Mouse (Mus musculus): ENCODE data around the gene BC030867. TPM values are rescaled to one million over a fixed set of nuclear protein-coding genes. Genes with fewer than 3 reads are reported as not detected.

BC030867 gene
- total and polyA plus RNA-seq, 3 experiments, result 20.0 to 51.7 (median 36.2) TPM

DNA sequence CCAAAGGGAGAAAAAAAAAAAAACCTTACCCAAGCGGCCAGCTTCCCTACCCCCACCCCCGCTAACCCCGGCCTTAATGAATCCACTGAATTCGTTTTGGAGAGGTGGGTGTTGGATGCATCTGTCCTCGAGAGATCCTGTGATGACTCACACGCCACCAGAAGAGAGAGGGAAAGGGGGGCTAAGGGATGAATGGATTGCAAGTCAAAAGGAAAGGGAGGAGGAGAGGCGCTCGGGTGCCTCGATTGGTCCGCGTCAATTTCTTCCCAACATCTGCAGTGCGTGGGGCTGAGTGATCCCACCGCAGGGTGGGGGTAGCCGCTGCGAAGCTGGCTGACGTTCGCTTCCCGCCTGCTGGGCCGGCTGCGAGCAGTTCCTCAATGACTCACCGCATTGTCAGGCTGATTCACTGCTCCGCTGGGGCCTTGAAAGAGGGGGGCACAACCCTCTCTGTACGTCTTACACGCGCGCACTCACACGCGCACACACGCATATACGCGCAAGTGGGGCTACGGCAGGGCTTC is 3.7 kb upstream of the BC030867 start (continued):
- TF ChIP-seq POLR2AphosphoS2 (IDR thresholded peaks at IDR 0.05; ENCODE audit: low read length) (no peak), NRF1 (IDR thresholded peaks at IDR 0.05; ENCODE audit: insufficient read depth, low read depth, low read length, poor library complexity, severe bottlenecking) (peak; percentile 59), ETS1 (IDR thresholded peaks at IDR 0.05; ENCODE audit: low read depth, low read length) (peak; percentile 92), MAX (IDR thresholded peaks at IDR 0.05; ENCODE audit: low read length) (peak; percentile 86), SMC3 (IDR thresholded peaks at IDR 0.05; ENCODE audit: low read depth, low read length) (peak; percentile 8; the same call in 1 of the 2 replicates), GABPA (IDR thresholded peaks at IDR 0.05; ENCODE audit: low read depth, low read length) (no peak), CTCF (IDR thresholded peaks at IDR 0.05 in 2 of 3, conservative IDR thresholded peaks at IDR 0.05 in 1 of 3; ENCODE audit: control insufficient read depth in 1 of 3, insufficient read depth in 1 of 3, low read depth in 2 of 3, low read length in 3 of 3, poor library complexity in 1 of 3, severe bottlenecking in 1 of 3) (peak in 1 of 3 experiments; percentile 2; a peak in 2 of 6 replicates), MAFK (IDR thresholded peaks at IDR 0.05; ENCODE audit: borderline replicate concordance, low read depth, low read length) (no peak), POLR2AphosphoS5 (IDR thresholded peaks at IDR 0.05; ENCODE audit: borderline replicate concordance, low read depth, low read length) (peak; percentile 18; the same call in 1 of the 2 replicates), POLR2A (IDR thresholded peaks at IDR 0.05; ENCODE audit: control insufficient read depth in 1 of 2, insufficient read depth in 1 of 2, low read depth in 1 of 2, low read length in 2 of 2, poor library complexity in 1 of 2) (peak; percentile 20 to 61; a peak in 2 of 4 replicates), NELFE (IDR thresholded peaks at IDR 0.05; ENCODE audit: low read depth, low read length) (peak; percentile 72)

DNA sequence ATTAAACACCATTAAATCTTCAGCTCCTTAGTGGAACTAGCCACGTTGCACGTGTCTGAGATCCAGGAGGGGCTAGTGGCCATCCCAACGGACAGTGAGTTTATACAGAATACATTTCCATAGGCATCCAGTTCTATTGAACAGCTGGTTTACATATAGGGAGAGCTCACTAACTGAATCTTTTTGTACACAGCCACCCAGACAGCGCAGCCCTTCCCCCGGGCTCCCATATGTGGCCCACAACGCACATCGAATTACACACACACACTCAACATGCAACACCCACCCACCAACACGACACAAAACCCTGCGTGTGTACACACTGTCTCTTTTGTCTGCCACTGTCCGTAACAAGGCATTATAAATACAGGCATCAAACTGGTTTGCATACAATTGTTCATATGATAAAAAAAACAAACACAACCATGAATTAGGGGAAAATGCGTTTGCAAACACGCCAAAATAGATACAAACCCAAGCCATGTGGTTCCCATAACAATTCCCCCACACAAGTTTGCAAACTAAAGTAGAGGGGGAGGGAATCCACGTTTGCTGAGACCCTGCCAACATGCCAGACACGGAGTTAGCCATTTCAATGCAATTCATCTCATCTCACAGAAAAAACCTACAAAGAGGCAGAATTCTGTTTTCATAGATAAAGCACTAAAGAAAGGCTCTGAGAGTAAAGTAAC is 3.0 kb upstream of the BC030867 start:
- TF ChIP-seq ZKSCAN1 (IDR thresholded peaks at IDR 0.05; ENCODE audit: low read depth, low read length), result no peak
- no peak for TF ChIP-seq POLR2A (IDR thresholded peaks at IDR 0.05; ENCODE audit: control insufficient read depth in 1 of 2, insufficient read depth in 1 of 2, low read depth in 1 of 2, low read length in 2 of 2, poor library complexity in 1 of 2)
- no peak for TF ChIP-seq MEF2A (IDR thresholded peaks at IDR 0.05; ENCODE audit: extremely low read depth, insufficient replicate concordance, low read depth, low read length, poor library complexity, severe bottlenecking)
- no peak for TF ChIP-seq TBP (IDR thresholded peaks at IDR 0.05; ENCODE audit: low read depth, low read length)
- TF ChIP-seq EP300 (IDR thresholded peaks at IDR 0.05; ENCODE audit: low read depth in 1 of 2, low read length in 2 of 2), result no peak
- no peak for TF ChIP-seq USF1 (IDR thresholded peaks at IDR 0.05; ENCODE audit: low read depth, low read length)
- no peak for TF ChIP-seq ZMIZ1 (IDR thresholded peaks at IDR 0.05; ENCODE audit: low read depth, low read length)
- TF ChIP-seq MYC (IDR thresholded peaks at IDR 0.05; ENCODE audit: low read depth, low read length), result 0 out of 2 replicates have a peak, but pooled peaks have one; percentile 26
- no peak for TF ChIP-seq TAL1 (IDR thresholded peaks at IDR 0.05; ENCODE audit: low read length)
- TF ChIP-seq JUND (IDR thresholded peaks at IDR 0.05; ENCODE audit: low read depth, low read length), result no peak
- no peak for TF ChIP-seq NRF1 (IDR thresholded peaks at IDR 0.05; ENCODE audit: insufficient read depth, low read depth, low read length, poor library complexity, severe bottlenecking)
- no peak for TF ChIP-seq MYB (IDR thresholded peaks at IDR 0.05; ENCODE audit: low read depth, low read length)
- TF ChIP-seq MXI1 (IDR thresholded peaks at IDR 0.05; ENCODE audit: low read depth, low read length), result peak; percentile 12; the same call in 1 of the 2 replicates
- TF ChIP-seq BHLHE40 (IDR thresholded peaks at IDR 0.05; ENCODE audit: borderline replicate concordance, low read depth, low read length), result no peak
- TF ChIP-seq MAFK (IDR thresholded peaks at IDR 0.05; ENCODE audit: borderline replicate concordance, low read depth, low read length), result no peak
- no peak for TF ChIP-seq ELF1 (IDR thresholded peaks at IDR 0.05; ENCODE audit: low read depth, low read length)
- no peak for TF ChIP-seq MAZ (IDR thresholded peaks at IDR 0.05; ENCODE audit: low read depth, low read length)
- no peak for TF ChIP-seq SIN3A (IDR thresholded peaks at IDR 0.05; ENCODE audit: low read length)
- no peak for TF ChIP-seq RCOR1 (IDR thresholded peaks at IDR 0.05; ENCODE audit: low read depth, low read length)
- TF ChIP-seq POLR2AphosphoS2 (IDR thresholded peaks at IDR 0.05; ENCODE audit: low read length), result no peak
- 0 out of 2 replicates have a peak, but pooled peaks have one; percentile 13 for TF ChIP-seq ZNF384 (IDR thresholded peaks at IDR 0.05; ENCODE audit: low read depth, low read length)
- no peak for TF ChIP-seq UBTF (IDR thresholded peaks at IDR 0.05; ENCODE audit: borderline replicate concordance, insufficient read depth, low read depth, low read length)
- no peak for TF ChIP-seq SMC3 (IDR thresholded peaks at IDR 0.05; ENCODE audit: low read depth, low read length)
- TF ChIP-seq NELFE (IDR thresholded peaks at IDR 0.05; ENCODE audit: low read depth, low read length), result no peak
- Histone ChIP-seq H3K36me3 (ENCODE audit: control insufficient read depth in 1 of 2, insufficient read depth in 2 of 2, low read length in 2 of 2) (peaks cover 0 to 19% of the 10 kb centered on the region in 2 experiments; a peak in 2 of 4 replicates), H3K79me2 (ENCODE audit: control insufficient read depth, insufficient read depth, low read length, poor library complexity) (peaks cover 11% of the 10 kb centered on the region), H3K27ac (ENCODE audit: control insufficient read depth, low read depth, low read length) (peak overlapping the region; percentile 58), H3K9ac (ENCODE audit: control insufficient read depth, low read depth, low read length, poor library complexity, severe bottlenecking) (peak overlapping the region; percentile 69), H3K27me3 (ENCODE audit: control insufficient read depth in 1 of 2, insufficient read depth in 2 of 2, low read length in 2 of 2) (no peaks in the 10 kb centered on the region), H3K4me1 (ENCODE audit: control insufficient read depth in 1 of 2, insufficient read depth in 2 of 2, low read length in 2 of 2) (peaks cover 0 to 22% of the 10 kb centered on the region in 2 experiments), H3K9me3 (replicated peaks; ENCODE audit: insufficient read depth, low read length) (no peaks in the 10 kb centered on the region), H3K4me3 (ENCODE audit: control insufficient read depth in 1 of 2, insufficient read depth in 1 of 2, low read depth in 2 of 2, low read length in 2 of 2) (peak overlapping the region; percentile 48 to 49)
- DNase-seq (ENCODE audit: low read depth, low spot score), result no peak
